Mouse (Mus musculus) brain, embryonic 14.5 days (tissue): ENCODE results near the gene Tstd1.

Source experiments
- CTCF ChIP-seq: fragments of 200-500 bp; IDR thresholded peaks from 2 replicates; pipeline ENCODE4 v1.5.1; 2012; ENCODE audit warnings: inconsistent platforms, mild to moderate bottlenecking, moderate library complexity, borderline replicate concordance; ENCODE audit not compliant: insufficient read depth, insufficient read length; ENCODE audit errors: extremely low read depth
- POLR2A ChIP-seq: fragments of 200-500 bp; IDR thresholded peaks from 2 replicates; pipeline ENCODE4 v1.6.1; 2012; ENCODE audit warnings: mild to moderate bottlenecking, inconsistent platforms, borderline replicate concordance; ENCODE audit not compliant: poor library complexity, insufficient read depth, insufficient read length, severe bottlenecking; ENCODE audit errors: extremely low read depth

GRCm38 (mm10) chr1:171407263-171407662, 11.4 kb upstream of the Tstd1 start:
- TF ChIP-seq CTCF (no peak), POLR2A (no peak)
